Comparison of ENCODE assay signal across 8 mouse cellular contexts in genomic region chrX:99137928-99138740, GRCm38 (mm10). TPM values are rescaled to one million over a fixed set of nuclear protein-coding genes. Genes with fewer than 3 reads are reported as not detected.
DNase-seq lines count a peak whose midpoint lies in the region; ATAC-seq lines count a peak whose summit lies in the region.

No protein-coding gene starts in this region.

- no peaks in the 10 kb centered on the region for H3K9me3 ChIP-seq in hindbrain, embryonic 12.5 days (replicated peaks)
- H3K9me3 ChIP-seq in liver, embryonic 15.5 days (replicated peaks), result no peaks in the 10 kb centered on the region

- H3K4me3 ChIP-seq in hindbrain, embryonic 12.5 days, result peak overlapping the region; percentile 68
- H3K4me3 ChIP-seq in liver, embryonic 15.5 days (replicated peaks), result peak overlapping the region; percentile 54

- H3K27me3 ChIP-seq in hindbrain, embryonic 12.5 days, result peaks cover 27% of the 10 kb centered on the region
- H3K27me3 ChIP-seq in liver, embryonic 15.5 days, result peaks cover 41% of the 10 kb centered on the region

- 27% methylated on average over 9 of the region's 9 CpGs for WGBS in hindbrain, embryonic 12.5 days
- WGBS in liver, embryonic 15.5 days (ENCODE audit: insufficient replicate concordance), result 24% methylated on average over 9 of the region's 9 CpGs

- peak overlapping the region; percentile 85 for H3K9ac ChIP-seq in hindbrain, embryonic 12.5 days
- H3K9ac ChIP-seq in liver, embryonic 15.5 days, result no peak overlapping the region

- H3K4me2 ChIP-seq in hindbrain, embryonic 12.5 days (replicated peaks), result peak overlapping the region; percentile 70
- H3K4me2 ChIP-seq in liver, embryonic 15.5 days, result peak overlapping the region; percentile 66

- peaks cover 40% of the 10 kb centered on the region for H3K4me1 ChIP-seq in hindbrain, embryonic 12.5 days
- 0 out of 2 replicates have a peak, but pooled peaks cover 4% of the 10 kb centered on the region for H3K4me1 ChIP-seq in liver, embryonic 15.5 days (replicated peaks)

- peak overlapping the region; percentile 83; the same call in 1 of the 2 replicates for H3K27ac ChIP-seq in hindbrain, embryonic 12.5 days
- H3K27ac ChIP-seq in liver, embryonic 15.5 days (replicated peaks), result no peak overlapping the region

- DNase-seq in retina, postnatal 1 day, result peak; percentile 38
- no peak for DNase-seq in retina, embryonic 14.5 days (ENCODE audit: low spot score)
- peak; percentile 38 for DNase-seq in yolk sac, embryonic 10.5 days (ENCODE audit: low spot score)
- DNase-seq in urinary bladder, postnatal 10 days (ENCODE audit: low spot score), result no peak
- no peak for DNase-seq in spleen, adult 12 weeks (ENCODE audit: low spot score)
- no peak for DNase-seq in layer of hippocampus, adult 18-20 months (ENCODE audit: low spot score in 2 of 2)

- no peaks in the 10 kb centered on the region for H3K36me3 ChIP-seq in hindbrain, embryonic 12.5 days
- no peaks in the 10 kb centered on the region for H3K36me3 ChIP-seq in liver, embryonic 15.5 days (replicated peaks)

- no peak for ATAC-seq in hindbrain, embryonic 12.5 days (ENCODE audit: low FRiP score)
- ATAC-seq in liver, embryonic 15.5 days (ENCODE audit: insufficient read depth), result no peak

RNA-seq across cellular contexts. Expression of gene Efnb1, which starts 2.2 kb away (rescaled TPM):
- polyA plus RNA-seq in hindbrain, embryonic 12.5 days (2016; fragmentation: Nextera tagmentation; extraction: Ambion mirVana), result 72.2 and 78.8 TPM in 2 replicates
- polyA plus RNA-seq in liver, embryonic 15.5 days (2015; fragmentation: Nextera tagmentation; extraction: Ambion mirVana), result 5.1 and 5.7 TPM in 2 replicates
- 10 to 100 TPM; 15.4 to 17.3 TPM for total RNA-seq in layer of hippocampus, adult 18-20 months (2021)

Comparison
In these comparisons a context has a peak if more than half of its experiments do, and no peak if none do; other contexts are left out.
1. DNase-seq: peak in retina, postnatal 1 day (single experiment) and yolk sac, embryonic 10.5 days (single experiment); none in retina, embryonic 14.5 days (single experiment), urinary bladder, postnatal 10 days (single experiment), spleen, adult 12 weeks (single experiment) and layer of hippocampus, adult 18-20 months (0 of 2).
2. RNA of gene Efnb1, which starts 2.2 kb away (polyA plus RNA-seq): 72.2 to 78.8 TPM in hindbrain, embryonic 12.5 days; 5.1 to 5.7 TPM in liver, embryonic 15.5 days; every median in the first group is over 10 times any median in the second.